Mouse (Mus musculus) embryonic fibroblast, embryonic 13.5 days (primary cell): Measurements from ENCODE around the gene Ddx39b.

Source experiments
- CTCF ChIP-seq: IDR thresholded peaks from 2 replicates; pipeline ENCODE4 v1.5.1; 2011; ENCODE audit warnings: mild to moderate bottlenecking, control low read depth, low read length, moderate library complexity, borderline replicate concordance; ENCODE audit not compliant: insufficient read depth
- POLR2A ChIP-seq: IDR thresholded peaks from 2 replicates; pipeline ENCODE4 v1.6.1; 2011; ENCODE audit warnings: low read depth, mild to moderate bottlenecking, control low read depth, low read length, moderate library complexity

- TF ChIP-seq POLR2A = no peak
- no peak for TF ChIP-seq CTCF
These were observed 43.5 kb upstream of the Ddx39b start for GRCm38 (mm10) chr17:35198029-35198428.
